Mouse (Mus musculus): ENCODE measurements at regions not wholly inside any gene's neighbourhood (a gene's known extent, or its start where the extent isn't known, plus 50 kb on each side); places are given as distances from the start of the nearest gene placed in this dataset.

DNA sequence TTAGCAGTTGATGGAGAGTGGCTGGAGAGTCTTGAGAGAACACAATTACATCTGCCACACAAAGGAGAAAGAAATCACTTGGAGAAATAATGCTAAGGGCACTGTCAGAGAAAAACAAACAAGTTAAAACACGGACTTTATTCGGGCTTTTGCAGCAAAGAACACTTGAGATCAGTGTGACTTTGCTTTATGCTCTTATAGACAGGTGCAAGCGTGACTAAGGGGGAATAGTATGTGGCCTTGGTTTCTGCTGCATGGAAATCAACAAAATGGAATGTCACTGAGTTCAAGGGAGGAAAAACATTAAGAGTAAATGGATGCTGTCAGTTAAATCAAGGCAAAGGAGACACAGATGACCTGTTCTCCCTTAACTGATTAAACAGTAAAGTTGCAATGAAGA lies 343.5 kb downstream of the Pla2g4a start:
- no peak for TF ChIP-seq CTCF (IDR thresholded peaks at IDR 0.05; ENCODE audit: control insufficient read depth, insufficient read depth, insufficient read length)
- TF ChIP-seq MYOG (IDR thresholded peaks at IDR 0.05; ENCODE audit: control insufficient read depth, extremely low read depth, insufficient read length), result no peak
- no peak for TF ChIP-seq MAX (IDR thresholded peaks at IDR 0.05)
- TF ChIP-seq USF1 (IDR thresholded peaks at IDR 0.05; ENCODE audit: low read depth), result no peak
- peak; percentile 90 for TF ChIP-seq MYOD1 (IDR thresholded peaks at IDR 0.05; ENCODE audit: control insufficient read depth, insufficient read length, low read depth)
- TF ChIP-seq FOSL1 (IDR thresholded peaks at IDR 0.05; ENCODE audit: insufficient read depth, low read length, poor library complexity, severe bottlenecking), result no peak
- no peak for TF ChIP-seq CEBPB (IDR thresholded peaks at IDR 0.05; ENCODE audit: low read depth)
